Mouse (Mus musculus) right cerebral cortex, postnatal 10 days (tissue): Measurements from ENCODE around the gene Krt33b.

Source experiments
- DNase-seq, 2 experiments: peaks; one replicate each; pipeline ENCODE4 v3.0.0; 2021; ENCODE audit warnings: low spot score in 2 of 2

Krt33b gene

DNA sequence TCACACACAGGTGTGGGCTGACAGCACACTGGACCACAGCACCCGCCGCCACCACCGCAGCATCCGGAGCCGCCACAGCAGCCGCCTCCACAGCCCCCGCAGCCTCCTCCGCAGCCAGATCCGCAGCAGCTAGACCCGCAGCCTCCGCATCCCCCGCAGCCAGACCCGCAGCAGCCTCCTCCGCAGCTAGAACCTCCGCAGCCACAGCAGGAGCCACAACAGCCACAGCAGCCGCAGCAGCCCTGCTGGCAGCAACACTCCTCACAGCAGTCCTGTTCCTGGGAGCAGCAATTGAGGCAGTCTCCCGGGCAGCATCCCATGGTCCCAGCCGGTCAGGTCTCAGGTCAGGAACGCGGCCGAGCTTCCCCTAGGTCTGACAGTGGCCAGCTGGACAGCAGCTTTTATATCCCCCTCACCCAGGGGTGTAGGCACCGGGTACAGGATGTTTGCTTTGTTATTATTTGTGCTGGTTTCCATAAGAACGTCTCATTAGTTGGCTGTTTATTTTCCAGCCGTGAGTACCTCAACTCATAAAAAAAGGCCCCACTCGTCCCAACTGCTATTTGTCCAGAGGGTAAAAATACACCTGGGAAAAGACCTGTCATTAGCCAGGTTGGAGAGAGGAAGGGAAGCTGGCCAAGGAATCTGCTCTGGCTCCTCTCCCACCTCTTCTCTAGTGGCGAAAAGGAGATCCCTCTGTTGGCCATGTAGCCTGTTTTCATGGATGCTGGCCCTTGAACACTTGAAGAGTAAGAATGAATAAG, 35.9 kb downstream of the Krt33b start, which contains the start of gene Krtap17-1:
Gene Krtap17-1 (minus strand): TSS at position 375 of the 764 bp plus-strand sequence.
- DNase-seq, result peak in 1 of 2 experiments; percentile 23

DNA sequence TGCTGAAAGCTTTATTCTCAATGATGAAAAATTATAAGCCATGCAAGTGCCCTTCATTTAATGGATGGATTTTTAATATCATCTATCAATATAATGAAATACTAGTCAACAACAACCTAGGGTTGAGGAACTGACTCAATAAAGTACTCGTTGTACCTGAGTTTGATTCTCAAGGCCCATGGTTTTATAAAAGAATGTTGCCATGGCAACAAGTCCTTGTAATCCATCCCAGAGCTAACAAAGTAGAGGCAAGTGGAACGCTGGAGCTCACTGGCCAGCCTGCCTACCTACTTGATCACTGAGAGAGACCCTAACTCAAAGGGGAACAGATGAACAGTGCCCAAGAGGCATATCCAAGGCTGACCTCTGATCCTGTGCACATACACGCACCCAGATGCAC, 39.1 kb downstream of the Krt33b start:
- DNase-seq, result no peak

DNA sequence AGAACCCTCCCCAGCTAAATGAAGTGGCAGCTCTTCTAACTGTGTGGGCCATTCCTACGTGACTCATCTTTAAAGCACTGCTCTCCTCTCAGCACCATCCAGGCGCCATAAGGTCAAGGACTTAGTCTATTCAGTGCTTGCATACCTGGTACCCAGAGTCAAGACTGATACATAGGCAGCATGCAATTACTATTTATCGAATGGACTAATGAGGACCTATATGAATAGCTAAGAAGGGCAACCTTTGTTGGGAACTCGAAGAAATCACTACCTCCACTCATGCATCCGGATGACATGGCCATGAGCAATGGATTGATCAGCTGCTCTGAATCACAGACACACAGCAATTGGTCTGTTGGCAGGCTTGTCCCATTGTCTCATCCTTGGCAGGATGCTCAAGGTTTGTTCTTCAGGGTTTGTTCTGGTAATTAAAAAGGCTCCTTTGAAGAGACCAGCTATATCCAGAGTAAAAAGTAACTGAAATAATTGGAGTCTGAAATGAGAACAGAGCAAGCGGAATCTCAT, 39.7 kb downstream of the Krt33b start:
- DNase-seq, result no peak

DNA sequence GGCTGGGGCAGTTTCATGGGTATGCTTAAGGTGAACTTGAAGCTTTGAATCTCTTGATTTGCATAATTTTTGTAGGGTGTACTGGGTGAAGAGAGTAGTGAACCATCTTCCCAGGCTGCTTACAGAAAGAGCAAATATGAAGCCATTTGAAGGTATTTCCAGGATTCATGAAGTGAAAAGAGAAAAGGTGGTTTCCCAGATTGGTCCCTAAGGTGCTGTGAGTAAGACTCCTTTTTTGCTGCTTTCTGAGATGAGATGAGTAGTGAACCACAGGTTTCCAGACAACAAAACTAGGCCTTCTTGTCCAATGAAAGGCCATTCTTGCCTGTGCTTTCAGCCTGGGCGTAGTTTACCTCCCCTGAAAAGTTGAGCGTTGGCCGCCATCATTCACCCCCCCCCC, 41.1 kb downstream of the Krt33b start:
- no peak for DNase-seq

DNA sequence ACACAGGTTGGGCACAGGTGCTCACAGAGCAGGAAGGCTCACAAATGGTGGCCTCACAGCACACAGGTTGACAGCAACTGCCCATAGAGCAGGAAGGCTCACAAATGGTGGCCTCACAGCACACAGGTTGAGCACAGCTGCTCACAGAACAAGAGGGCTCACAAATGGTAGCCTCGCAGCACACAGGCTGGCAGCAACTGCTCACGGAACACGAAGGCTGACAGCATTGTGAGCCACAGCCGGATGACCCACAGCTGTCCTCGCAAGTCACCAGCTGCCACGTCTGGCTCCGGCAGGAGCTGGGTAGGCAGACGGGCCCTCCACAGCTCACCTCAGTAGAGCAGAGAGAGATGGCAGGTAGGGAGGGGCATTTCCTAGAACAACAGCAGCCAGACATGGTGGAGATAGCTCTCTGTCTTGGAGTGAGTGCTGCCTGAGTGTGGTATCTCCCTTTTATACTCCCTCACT, 43.5 kb downstream of the Krt33b start, which contains the start of gene Krtap16-1:
Gene Krtap16-1 (minus strand): TSS at position 418 of the 468 bp plus-strand sequence.
- peak in 1 of 2 experiments; percentile 26 for DNase-seq

DNA sequence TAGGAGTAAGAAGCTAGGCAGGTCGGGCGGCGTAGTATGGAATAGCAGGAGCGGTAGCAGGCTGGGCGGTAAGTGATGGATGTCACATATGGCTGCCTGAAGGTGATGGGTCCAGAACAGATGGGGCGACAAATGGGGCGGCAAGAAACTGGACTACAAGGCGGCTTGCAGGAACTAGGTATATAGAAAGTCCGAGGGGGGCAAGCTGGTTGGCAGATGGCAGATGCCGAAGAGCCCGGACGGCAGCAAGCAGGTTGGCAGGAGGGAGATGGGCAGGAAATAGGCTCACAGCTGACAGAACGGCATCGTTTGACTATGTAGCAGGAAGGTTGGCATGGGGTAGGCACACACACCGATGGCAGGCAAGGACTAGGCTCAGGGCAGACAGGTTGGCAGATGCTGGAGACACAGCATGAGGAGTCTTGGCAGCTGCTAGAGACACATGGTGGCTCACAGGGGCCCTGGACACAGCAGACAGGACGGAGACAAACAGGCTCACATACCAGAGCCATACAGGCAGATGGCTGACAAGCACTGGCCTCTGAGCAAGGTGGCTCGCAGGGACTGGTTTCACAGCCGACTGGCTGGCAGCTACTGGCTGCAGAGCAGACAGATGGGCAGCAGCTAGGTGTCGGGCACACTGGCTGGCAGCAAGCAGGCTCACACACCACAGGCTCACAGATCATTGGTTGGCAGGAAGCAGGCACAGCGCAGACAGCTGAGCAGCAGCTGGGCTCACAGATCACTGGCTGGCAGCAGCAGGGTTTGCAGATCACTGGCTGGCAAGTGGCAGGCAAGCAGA, 44.2 kb downstream of the Krt33b start:
- DNase-seq, result peak; percentile 73 to 86

DNA sequence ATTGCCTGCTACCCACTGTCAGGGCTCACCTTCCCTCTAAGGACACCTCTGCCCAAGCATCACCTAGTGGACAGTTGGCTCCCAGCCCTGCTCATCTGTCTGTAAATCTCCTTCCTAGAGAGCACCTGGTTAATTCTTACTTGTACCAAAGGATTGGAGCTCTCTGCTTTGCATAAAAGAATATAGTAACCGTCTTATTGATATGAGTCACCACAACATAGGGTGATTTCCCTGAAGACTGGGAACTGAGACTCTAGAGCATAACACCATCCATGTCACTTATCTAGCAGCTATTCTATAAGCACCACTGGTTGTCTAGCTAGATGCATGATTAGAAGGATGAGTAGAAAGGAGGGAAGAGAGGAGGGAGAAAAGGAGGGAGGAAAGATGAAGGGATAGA, 46.2 kb downstream of the Krt33b start:
- no peak for DNase-seq

DNA sequence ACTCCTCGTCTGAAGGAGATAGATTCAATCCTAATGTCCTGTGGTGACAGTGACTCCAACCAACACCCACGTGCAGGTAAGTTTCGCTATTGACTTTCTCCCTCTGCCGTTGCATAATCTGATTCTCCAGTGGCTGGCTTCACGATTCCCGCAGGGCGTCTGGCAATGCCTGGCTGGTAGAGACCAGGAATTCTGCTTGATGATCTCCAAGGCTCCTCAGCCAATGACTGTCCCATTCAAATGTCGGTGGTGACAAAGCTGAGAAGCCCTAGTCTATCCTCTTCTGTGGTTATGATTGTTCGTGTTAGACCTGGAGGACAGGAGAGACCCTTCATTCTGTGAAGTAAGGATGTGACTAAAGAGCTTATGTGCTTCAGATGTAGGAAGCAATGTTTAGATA, 46.9 kb downstream of the Krt33b start:
- DNase-seq, result no peak

DNA sequence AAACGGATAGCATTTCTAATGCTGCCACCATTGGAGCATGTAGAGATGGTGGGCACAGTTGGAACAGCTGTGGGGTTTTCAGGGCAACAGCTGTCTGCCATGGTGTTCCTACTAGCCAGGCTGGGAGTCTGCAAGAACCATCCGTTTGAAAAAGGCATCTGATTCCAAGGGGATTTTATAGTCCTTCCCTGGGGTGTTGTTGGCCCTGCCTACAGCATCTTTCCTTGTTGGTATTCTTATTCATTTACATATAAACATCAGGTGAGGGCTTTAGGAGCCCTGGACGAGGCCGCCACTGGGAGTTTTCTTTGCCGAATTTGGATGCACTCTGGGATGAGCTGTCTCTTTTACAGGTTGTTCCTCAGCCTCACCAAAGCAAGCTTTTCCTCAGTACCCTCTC, 50.7 kb downstream of the Krt33b start, which contains the start of gene Krtap29-1:
Gene Krtap29-1 (minus strand): TSS at position 101 of the 400 bp plus-strand sequence.
- no peak for DNase-seq
